Mouse (Mus musculus) ES-E14 (cell line): ENCODE measurements around the gene Cxcl3. TPM values are rescaled to one million over a fixed set of nuclear protein-coding genes. Genes with fewer than 3 reads are reported as not detected.

Experiments
- DNase-seq: peaks from one replicate; pipeline ENCODE4 v3.0.0-alpha.2; 2013; ENCODE audit warnings: low read depth, low spot score
- H3K27ac ChIP-seq: 2 replicates; pipeline ENCODE4 v1.5.1; 2012; ENCODE audit warnings: low read depth, mild to moderate bottlenecking, low read length, moderate library complexity, mixed read lengths; ENCODE audit not compliant: poor library complexity, insufficient read depth, severe bottlenecking
- H3K36me3 ChIP-seq: 2 replicates; pipeline ENCODE4 v1.6.1; 2012; ENCODE audit warnings: mild to moderate bottlenecking, low read length, moderate library complexity, mixed read lengths; ENCODE audit not compliant: control insufficient read depth, poor library complexity, insufficient read depth, severe bottlenecking
- H3K4me1 ChIP-seq, 2 experiments: fragments of 150-350 bp in 1 of 2; sonication (generic) in 1 of 2; 2 replicates each; pipeline ENCODE4 v1.6.1; 2012; ENCODE audit warnings: low read length in 2 of 2, mild to moderate bottlenecking in 1 of 2, mixed read lengths in 1 of 2; ENCODE audit not compliant: control insufficient read depth in 2 of 2, insufficient read depth in 2 of 2, poor library complexity in 1 of 2
- H3K4me3 ChIP-seq, 2 experiments: fragments of 150-350 bp in 1 of 2; sonication (generic) in 1 of 2; 2 replicates each; pipeline ENCODE4 v1.5.1; 2012; ENCODE audit warnings: low read length in 2 of 2, low read depth in 1 of 2, mild to moderate bottlenecking in 1 of 2, mixed read lengths in 1 of 2; ENCODE audit not compliant: insufficient read depth in 1 of 2, poor library complexity in 1 of 2, severe bottlenecking in 1 of 2
- H3K9ac ChIP-seq: 2 replicates; pipeline ENCODE4 v1.6.1; 2012; ENCODE audit warnings: low read depth, mild to moderate bottlenecking, low read length, mixed read lengths; ENCODE audit not compliant: poor library complexity, insufficient read depth, severe bottlenecking
- H3K9me3 ChIP-seq: fragments of 150-350 bp; sonication (generic); 2 replicates; pipeline ENCODE4 v1.6.1; 2012; ENCODE audit warnings: low read depth, mild to moderate bottlenecking, low read length; ENCODE audit not compliant: control insufficient read depth, insufficient read depth
- CHD2 ChIP-seq: IDR thresholded peaks from 2 replicates; pipeline ENCODE4 v1.6.1; 2014; ENCODE audit warnings: mild to moderate bottlenecking, low read depth, low read length, inconsistent platforms
- HCFC1 ChIP-seq: IDR thresholded peaks from 2 replicates; pipeline ENCODE4 v1.6.1; 2012; ENCODE audit warnings: low read length, inconsistent platforms, borderline replicate concordance; ENCODE audit not compliant: insufficient read depth
- MAFK ChIP-seq: IDR thresholded peaks from 2 replicates; pipeline ENCODE4 v1.6.1; 2014; ENCODE audit warnings: mild to moderate bottlenecking, low read depth, low read length, inconsistent platforms; ENCODE audit not compliant: insufficient read depth
- ZC3H11A ChIP-seq: IDR thresholded peaks from 2 replicates; pipeline ENCODE4 v1.6.1; 2012; ENCODE audit warnings: low read depth, mild to moderate bottlenecking, inconsistent platforms, low read length, borderline replicate concordance
- ZNF384 ChIP-seq: IDR thresholded peaks from 2 replicates; pipeline ENCODE4 v1.6.1; 2012; ENCODE audit warnings: low read depth, low read length, inconsistent platforms
- in situ Hi-C, 2 experiments: fragments of 600-800 bp; cut with MboI; formaldehyde crosslinking; loops; one replicate each; pipeline ENCODE4 v1.15.1; 2025; ENCODE audit warnings: low sequenced_read_pairs in 2 of 2, inconsistent platforms in 1 of 2; ENCODE audit not compliant: unreplicated experiment in 2 of 2
- total RNA-seq: library from RNA; depleted of rRNA; stranded (reverse); fragments of 300-350 nt; gene quantifications from 2 replicates; pipeline ENCODE4 v1.2.3, GENCODE M21; 2012

Cxcl3 gene
- total RNA-seq, 1 experiment = not detected

- Histone ChIP-seq H3K4me3 (no peak overlapping the region), H3K9ac (no peak overlapping the region), H3K4me1 (no peaks in the 10 kb centered on the region), H3K27ac (no peak overlapping the region), H3K9me3 (no peaks in the 10 kb centered on the region), H3K36me3 (no peaks in the 10 kb centered on the region)
- no peak for DNase-seq
- TF ChIP-seq HCFC1 (no peak), CHD2 (no peak), ZC3H11A (no peak), ZNF384 (no peak), MAFK (no peak)
- in situ Hi-C loops = loop anchor here (10.0 to 25.0 kb wide), 2 partner anchors 121 to 129 kb away; no protein-coding TSS in a partner anchor
Observed at GRCm38 (mm10) chr5:90783697-90784096, 2.2 kb upstream of the Cxcl3 start.

- H3K9me3 ChIP-seq = no peaks in the 10 kb centered on the region
- no peaks in the 10 kb centered on the region for H3K36me3 ChIP-seq
- no peak overlapping the region for H3K27ac ChIP-seq
- no peak for TF ChIP-seq CHD2
- no peak for TF ChIP-seq ZC3H11A
- no peak for TF ChIP-seq ZNF384
- no peak for TF ChIP-seq HCFC1
- TF ChIP-seq MAFK = peak; percentile 60; the same call in 1 of the 2 replicates
- H3K9ac ChIP-seq = no peak overlapping the region
- DNase-seq = no peak
- H3K4me3 ChIP-seq = no peak overlapping the region
- H3K4me1 ChIP-seq = no peaks in the 10 kb centered on the region
- in situ Hi-C loops = loop anchor here (10.0 to 25.0 kb wide), 2 partner anchors 126 to 133 kb away; no protein-coding TSS in a partner anchor
Observed at GRCm38 (mm10) chr5:90788114-90788513, 2.2 kb downstream of the Cxcl3 start.

- Histone ChIP-seq H3K27ac (no peak overlapping the region), H3K36me3 (no peaks in the 10 kb centered on the region), H3K9me3 (no peaks in the 10 kb centered on the region), H3K4me3 (no peak overlapping the region), H3K4me1 (no peaks in the 10 kb centered on the region), H3K9ac (no peak overlapping the region)
- DNase-seq = no peak
- TF ChIP-seq ZC3H11A (no peak), CHD2 (no peak), MAFK (no peak), HCFC1 (no peak)
- in situ Hi-C loops = loop anchor here (10.0 to 25.0 kb wide), 2 partner anchors 127 to 135 kb away; no protein-coding TSS in a partner anchor
Observed at GRCm38 (mm10) chr5:90789306-90790073, 3.6 kb downstream of the Cxcl3 start.

GRCm38 (mm10) chr5:90790074-90790502 lies 4.2 kb downstream of the Cxcl3 start:
- no peaks in the 10 kb centered on the region for H3K9me3 ChIP-seq
- no peak overlapping the region for H3K27ac ChIP-seq
- no peak overlapping the region for H3K4me3 ChIP-seq
- no peaks in the 10 kb centered on the region for H3K36me3 ChIP-seq
- DNase-seq = no peak
- H3K4me1 ChIP-seq = no peaks in the 10 kb centered on the region
- in situ Hi-C loops = loop anchor here in 1 of 2 experiments (25.0 kb wide), 1 partner anchor 128 kb away; no protein-coding TSS in a partner anchor
- H3K9ac ChIP-seq = no peak overlapping the region
- no peak for TF ChIP-seq MAFK
- no peak for TF ChIP-seq ZC3H11A
- no peak for TF ChIP-seq HCFC1
- TF ChIP-seq CHD2 = no peak
- TF ChIP-seq ZNF384 = no peak
